Mouse (Mus musculus): ENCODE data around the gene Snx18.

Snx18 gene

DNA sequence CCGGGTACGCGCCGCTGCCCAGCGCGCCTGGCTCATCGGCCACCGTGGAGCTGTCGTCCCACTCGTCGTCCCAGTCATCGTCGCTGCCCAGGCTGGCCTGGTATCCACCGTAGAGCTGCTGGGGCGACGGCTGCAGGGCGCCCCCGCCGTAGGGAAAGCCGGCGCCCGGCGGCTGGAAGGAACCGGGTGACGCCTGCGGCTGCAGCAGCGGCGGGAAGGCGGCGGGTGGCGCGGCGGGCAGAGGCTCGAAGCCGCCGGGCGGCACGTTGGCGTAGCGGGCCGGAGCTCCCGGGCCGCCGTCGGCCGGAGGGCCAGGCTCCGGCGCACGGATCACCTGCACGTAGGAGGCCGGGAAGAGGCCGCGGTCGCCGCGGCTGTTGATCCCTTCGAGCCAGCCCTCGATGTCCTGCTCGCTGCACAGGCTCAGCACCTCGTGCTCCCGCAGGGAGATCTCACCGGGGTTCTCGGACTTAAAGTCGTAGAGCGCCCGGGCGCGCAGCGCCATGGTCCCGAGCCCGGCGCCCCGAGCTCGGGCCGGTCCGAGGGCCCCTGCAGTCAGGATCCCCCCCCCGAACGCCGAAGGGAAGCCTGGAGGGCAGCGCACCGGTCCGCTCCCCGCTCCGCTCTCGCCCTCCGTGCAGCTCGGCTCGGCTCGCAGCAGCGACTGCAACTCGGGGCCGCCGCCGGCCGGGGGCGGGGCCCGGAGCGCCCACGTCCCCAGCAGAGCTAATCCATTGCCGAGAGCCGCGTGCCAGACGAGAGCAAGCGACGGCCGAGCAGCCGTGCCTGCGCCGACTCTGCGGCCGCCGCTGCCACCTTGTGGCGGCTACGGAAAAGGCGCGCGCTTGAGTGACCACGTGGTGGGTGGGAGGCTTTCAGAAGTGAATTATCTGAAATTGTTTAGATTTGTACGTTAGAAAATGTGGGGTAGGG lies at the start of gene Snx18:
Gene Snx18, minus strand, starts transcription at position 674 of the 933 bp plus-strand sequence.
- DNase-seq, result peak; percentile 95 to 96

DNA sequence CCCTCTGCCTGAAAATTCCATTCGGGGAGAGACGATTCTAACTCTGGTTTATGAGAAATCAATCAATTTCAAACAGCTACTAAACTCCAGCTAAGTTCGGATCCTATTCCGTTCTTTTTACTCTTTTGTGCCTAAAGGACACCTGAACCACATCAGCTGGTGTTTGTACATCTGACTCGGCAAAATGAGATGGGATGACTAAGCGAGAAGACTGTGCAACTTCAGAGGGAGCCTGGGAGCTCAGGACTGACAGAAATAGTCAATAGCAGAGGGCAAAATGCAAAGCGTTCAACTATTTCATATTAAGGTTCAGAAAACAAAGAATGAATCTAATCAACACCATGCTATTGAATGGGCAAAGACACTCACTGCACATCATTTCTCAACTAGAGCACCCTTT lies 45.5 kb upstream of the Snx18 start:
- DNase-seq, result no peak

DNA sequence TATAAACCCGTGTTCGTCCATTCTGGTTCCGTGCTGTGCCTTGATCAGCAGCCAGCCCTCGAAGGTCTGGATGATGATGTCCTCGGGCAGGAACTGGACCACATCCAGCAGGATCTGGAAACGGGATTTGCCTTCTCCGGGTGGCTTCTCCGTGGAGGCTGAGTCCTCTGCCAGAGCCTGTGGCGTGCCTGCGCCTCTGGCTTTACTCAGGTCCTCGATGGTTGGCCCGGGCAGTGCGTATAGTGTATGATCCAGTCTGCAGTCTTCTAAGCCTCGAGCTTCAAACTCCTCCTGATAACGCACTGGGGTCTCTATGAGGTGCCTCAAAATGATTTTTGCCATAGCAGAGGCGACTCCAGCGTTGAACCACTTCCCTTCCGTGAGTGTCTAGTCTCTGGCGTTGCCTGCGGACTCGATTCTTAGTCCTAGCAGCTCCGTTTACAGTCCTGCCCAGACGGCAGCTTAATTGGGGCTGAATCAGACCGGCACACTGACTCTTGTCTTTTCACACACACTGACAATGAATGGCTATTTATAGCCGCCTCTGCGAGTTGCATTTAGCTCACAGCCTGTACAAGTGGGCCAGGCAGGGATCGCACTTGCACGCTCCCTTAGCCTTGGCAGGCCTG lies 44.9 kb upstream of the Snx18 start, which contains the start of gene Hspb3:
Gene Hspb3, minus strand, starts transcription at position 526 of the 629 bp plus-strand sequence.
- DNase-seq, result peak; percentile 97 to 98

DNA sequence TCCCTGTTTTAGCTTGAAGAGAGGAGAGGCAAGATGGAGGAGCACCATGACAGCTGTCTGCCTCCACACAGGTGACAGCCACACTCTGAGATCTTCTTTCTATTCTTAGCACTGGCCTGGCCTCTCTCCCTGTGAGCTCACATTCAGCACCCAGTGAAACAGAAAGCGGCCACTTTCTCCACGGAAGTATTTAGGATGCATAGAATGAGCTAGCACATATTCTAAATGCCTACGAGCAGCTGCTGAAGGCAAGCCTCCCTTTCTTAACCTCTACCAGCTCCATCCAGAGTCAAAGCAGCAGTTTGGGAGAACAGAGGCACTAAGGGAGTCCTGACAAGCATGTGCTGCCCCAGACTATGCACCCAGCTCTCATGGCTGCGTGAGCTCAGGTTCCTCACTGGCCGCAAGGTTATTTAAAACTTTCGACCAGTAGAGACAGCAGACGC lies 43.5 kb upstream of the Snx18 start:
- DNase-seq, result peak in 1 of 2 experiments; percentile 13

DNA sequence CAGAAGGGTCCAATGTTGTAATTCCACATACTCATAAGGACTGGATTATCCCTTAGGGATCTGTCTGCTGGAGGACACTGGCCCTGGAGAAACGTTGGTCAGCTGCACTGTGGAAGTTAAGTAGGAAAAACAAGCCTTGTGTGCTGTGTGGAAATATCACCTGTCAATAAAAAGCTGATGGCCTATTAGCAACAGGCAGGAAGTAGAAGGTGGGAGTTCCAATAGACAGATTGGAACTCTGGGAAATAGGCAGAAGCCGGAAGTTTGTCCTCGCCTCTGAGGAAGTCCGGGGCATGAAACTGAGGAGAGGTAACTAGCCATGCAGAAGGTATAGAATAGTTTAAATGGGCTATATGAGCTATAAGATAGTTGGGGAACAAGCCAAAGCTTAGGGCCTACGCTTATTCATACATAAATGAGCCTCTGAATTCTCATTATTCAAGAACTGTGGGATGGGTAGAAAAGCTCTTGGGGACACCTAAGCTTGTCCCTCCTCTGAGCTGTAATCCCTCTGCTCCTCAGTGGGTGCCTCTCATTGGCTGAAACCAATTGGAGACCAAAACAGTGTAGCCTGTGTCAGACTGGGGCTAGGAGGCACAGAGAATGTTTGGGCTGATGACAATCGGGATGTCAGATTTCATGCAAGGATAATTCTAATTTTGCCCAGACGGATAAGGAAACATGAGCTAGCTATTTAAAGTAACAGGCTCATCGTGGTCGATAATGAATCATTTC lies 42.4 kb upstream of the Snx18 start:
- DNase-seq, result no peak

DNA sequence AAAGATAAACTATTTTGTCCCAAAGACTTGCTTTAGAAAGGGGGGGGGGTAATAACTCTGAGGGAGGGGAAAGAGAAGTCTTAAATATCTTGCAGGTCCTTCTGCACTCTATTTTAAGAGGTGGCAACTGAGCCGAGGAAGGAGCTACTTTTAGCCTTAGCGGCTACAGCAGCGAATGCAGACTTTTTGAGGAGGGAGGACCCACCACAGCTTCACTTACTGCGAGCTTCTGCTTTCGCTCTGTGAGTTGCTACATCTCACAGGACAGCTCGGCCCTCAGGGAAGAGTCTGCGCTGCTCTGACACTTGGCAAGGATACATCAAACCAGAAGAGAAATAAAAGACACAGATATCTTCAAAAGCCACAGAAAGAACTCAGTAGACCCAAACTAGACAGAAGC lies 38.8 kb upstream of the Snx18 start:
- DNase-seq, result no peak

DNA sequence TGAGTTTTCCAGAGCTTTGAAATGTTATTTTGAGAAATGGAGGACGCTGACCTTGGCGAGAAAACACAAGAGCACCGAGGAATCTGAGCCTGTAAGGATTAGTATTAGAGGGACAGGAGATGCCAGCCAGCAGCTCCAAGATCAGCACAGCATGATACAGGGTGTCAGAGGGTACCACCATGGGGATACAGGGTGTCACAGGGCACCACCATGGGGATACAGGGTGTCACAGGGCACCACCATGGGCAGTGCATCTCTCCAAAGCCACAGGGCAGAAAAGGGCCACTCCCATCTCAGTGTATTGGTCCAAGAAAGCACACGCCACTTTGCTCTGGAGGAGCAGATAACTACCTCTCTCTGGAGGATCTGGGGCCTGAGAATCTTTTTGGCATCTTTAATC lies 38.3 kb upstream of the Snx18 start:
- no peak for DNase-seq

DNA sequence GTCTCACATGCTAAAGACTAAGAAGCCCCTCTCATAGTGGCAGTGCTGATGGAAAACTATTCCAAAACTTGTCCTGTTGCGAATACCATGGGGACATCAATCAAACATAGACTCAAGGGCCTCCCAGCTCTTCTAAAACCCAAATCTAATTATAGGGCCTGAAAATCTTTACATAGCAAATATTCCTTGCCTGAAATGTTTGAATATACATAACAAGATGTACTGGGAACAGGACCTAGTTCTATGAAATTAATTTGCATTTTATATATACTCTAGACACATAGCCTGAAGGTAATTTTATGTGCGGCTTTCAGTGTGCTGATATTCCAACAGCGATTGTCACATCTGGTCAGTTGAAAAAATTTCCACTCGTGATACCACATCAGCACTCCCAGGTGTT lies 37.1 kb upstream of the Snx18 start:
- DNase-seq, result no peak

DNA sequence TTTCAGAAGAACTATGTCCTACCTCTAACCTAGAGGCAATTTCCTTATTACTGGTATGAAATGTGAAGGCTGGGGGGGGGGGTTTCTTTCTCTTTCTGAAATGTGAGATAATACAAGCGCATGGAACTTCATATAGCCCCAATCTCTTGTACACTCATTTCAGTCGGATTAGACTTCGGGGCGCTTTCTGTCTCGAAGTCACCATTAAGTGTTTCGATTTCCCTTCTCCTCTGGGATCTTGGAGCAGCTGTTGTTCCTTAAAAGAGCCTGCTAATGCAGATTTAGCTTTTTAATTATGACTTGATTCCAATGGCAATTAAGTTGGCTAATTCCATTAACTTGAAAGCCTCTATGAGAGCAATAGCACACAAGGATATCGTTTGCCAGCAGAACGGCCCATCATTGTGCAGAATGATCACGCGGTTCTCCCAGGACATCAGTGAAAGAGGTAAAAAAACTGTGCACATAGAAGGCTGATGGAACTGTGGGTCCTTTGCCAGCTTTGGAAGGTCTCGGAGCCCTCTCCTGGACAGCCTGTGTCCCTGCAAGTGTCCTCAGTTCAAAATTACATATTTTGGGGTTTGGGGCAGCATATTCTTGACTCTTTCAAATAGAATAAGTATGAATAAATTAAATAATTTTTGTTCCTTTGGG lies 22.7 kb upstream of the Snx18 start:
- peak; percentile 35 to 59 for DNase-seq

DNA sequence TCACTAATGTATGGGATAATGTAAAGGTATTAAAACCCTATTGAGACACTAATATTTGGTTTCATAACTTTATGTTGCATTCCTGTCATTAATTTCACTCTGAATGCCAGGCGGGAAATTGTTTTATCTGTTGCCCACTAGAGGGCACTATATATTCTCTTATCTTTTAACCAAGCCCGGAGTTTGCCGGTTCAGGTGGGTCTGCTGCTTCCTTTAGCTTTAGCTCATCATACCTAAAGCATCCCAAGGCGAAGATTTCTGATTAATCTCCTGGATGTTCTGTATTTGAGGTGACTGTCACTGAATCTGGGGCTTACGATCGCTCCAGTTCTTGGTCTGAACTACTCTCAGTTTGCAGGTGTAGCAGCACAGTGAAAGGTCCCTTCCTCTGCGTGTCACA lies 20.6 kb upstream of the Snx18 start:
- peak; percentile 43 to 58 for DNase-seq

DNA sequence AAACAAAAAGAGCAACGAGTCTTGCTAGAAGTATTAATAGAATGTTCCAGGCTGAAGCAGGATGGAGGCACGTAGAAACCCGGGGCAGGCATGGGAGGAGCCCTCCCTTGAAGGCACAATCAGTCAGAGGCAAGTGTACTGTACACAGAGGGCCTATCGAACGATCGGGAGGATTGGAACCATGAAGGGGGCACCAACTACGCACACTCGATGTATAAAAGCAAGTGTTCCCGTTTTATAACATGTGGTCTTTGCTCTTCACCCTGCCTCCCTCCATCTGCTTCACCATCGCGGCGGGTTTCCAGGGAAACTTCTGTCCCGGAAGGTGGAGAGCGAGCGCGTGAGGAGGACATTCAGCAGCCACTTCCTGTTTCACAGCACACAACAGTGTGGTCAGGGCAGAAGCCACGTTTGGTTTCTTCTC lies 17.4 kb upstream of the Snx18 start:
- DNase-seq, result no peak

DNA sequence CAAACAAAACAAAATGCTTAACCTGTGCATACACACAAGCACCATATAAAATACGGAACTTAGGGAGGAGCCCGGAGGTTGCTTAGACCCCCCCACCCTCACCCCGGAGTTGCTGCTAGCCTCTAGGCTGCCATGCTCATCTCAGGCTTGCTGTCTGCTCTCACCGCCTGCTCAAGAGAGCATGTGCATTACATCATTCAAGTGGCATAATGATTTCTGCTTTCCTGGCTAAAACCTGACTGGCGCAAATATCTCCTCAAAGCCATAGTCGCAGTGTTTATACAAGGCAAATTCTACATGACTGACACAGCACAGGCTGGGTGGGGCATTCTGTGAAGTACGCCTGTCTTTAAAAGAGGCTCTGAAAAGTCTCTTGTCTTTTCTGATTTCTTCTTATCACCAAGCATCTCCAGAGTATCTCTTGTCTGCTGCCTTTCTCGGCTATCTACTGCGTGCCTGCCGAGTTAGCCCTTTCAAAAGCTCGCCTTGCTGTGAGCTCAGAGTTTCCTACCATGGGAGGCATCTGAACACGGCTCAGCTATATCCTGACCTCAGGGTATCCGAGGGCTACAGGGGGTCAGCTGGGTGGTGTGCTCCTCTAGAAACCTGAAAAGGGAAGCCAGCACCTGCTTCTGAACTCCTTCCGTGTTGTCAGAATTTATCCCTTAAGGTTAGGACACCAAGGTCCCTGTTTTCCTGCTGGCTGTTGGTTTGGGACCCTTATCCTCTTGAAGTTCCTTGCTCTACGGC lies 16.5 kb upstream of the Snx18 start:
- no peak for DNase-seq

DNA sequence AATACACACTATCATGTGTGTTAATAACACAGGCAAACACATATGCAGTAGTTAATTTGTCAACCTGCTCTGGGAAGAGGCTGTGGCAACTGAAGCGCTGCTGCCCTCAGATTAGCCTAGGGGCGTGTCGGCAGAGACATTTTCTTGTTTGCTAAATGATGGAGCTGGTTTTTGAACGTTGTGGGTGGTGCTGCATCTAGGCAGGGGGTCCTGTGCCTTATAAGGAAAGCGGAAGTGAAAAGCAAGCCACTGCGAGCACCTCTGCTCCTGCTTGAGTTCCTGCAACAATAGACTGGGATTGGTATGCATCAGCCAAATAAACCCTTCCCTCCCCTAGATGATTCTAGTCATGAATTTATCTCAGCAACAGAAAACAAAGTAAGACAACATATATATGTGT lies 14.1 kb upstream of the Snx18 start:
- no peak for DNase-seq

DNA sequence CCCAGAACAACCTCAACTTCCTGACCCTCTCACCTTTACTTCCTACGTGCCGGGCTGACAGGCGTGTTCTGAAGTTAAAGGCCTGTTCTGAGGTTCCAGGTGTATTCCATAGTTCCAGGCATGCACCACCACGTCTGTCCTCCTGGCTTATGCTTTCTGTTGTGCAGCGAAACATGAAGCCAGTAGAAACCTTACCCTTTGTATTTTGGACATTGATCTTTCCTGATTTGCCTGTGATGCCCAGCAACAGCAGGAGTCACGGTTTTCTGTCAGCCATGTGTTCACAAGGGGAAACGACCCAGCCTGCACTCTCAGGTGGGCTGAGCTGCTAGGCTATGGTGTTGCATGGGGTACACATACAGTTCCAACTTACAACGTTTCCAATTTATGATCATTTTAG lies 9.2 kb upstream of the Snx18 start:
- DNase-seq, result no peak

DNA sequence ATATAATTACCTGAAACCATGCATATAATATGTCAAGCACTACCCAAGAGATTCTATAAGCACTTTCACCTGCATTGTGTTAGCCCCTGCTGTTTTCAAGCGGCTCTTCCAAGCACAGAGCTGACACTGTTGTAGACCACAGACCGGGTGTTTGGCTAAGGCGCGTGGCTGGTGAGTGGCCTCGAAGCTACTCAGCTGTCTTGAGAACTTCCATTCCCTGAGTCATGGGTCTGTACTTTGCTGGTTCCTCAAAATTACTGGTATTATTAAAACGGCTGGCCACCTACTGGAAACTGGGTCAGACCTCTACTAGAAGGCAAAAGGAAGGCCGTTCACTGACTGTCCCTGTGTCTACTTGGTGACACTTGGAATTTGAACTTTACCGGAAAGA lies 4.5 kb upstream of the Snx18 start:
- DNase-seq, result no peak

DNA sequence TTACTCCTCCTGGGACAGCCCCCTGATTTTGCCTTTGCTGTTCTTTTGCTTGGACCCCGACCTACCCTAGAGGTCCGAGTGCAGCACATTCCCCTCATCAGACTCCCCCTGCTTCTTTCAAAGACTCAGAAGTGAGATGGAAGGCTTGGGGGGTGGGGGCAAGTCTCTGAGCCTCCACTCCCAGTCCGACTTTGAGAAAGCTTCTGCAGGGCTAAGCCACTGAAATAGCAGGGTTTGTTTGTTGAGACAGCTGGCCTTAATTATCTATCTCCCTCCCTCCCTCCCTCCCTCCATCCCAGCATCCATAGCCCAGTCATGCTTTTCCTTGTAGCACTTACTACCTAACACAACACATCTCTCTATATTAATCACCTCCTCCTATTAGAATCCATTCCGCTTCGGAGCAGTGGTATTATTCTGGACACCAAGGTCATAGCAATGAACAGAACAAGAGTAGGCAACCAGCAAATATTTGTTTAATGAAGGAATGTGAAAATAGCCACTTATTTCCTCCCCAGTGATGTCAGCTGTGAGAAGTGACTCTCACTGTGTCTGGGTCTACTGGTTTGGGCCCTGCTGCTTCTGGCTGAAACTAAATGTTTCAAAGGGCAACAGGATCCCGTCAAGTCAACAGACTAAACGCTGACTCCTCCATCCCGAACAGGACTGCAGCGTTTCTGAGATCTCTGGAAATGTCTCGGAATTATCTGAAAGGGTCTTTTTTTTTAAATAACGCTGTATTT lies 3.9 kb upstream of the Snx18 start:
- no peak for DNase-seq

DNA sequence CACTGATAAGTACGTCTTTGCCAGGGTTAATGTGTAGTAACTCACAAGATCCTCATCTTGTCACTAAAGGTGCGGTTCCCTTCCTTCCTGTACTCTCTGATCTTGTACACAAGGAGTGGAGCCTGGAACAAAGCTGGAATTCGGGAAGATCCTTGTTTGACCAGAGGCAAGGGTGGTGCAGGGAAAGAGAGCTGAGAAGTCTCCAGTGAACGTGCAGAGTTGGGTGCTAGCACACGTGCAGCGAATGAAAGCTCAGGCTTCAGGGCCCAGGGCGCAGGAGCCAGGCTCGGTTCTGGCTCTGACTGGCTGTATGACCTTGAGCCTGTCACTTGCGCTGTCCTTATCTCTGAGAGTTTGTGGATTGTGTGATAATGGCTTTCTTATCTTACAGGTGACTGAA lies 639 bp upstream of the Snx18 start:
- no peak for DNase-seq

DNA sequence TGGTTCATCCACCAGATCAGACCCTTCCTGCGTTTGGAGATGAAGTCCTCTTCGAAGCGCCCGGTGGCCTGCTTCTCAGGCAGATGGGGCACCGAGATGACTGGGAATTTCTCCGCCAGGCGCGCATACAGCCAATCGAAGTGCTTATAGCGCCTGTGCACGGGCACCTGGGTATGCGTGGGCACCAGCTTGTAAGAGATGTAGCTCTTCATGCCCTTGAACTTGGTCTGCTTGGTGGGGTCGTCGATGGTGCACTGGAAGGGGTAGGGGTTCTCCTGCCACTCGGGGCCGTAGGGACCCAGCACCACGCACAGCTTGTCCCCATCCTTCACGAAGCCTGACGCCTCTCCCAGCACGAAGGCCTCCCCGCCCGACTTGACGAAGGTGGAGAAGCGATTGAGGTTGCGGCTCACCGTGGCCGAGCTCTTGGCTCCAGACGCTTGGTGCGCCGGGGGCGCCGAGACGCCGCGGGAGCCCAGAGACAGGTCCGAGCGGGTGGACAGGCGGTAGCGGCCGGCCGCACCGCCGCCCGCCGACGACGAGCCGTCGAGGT lies 950 bp downstream of the Snx18 start:
- peak; percentile 56 to 61 for DNase-seq

DNA sequence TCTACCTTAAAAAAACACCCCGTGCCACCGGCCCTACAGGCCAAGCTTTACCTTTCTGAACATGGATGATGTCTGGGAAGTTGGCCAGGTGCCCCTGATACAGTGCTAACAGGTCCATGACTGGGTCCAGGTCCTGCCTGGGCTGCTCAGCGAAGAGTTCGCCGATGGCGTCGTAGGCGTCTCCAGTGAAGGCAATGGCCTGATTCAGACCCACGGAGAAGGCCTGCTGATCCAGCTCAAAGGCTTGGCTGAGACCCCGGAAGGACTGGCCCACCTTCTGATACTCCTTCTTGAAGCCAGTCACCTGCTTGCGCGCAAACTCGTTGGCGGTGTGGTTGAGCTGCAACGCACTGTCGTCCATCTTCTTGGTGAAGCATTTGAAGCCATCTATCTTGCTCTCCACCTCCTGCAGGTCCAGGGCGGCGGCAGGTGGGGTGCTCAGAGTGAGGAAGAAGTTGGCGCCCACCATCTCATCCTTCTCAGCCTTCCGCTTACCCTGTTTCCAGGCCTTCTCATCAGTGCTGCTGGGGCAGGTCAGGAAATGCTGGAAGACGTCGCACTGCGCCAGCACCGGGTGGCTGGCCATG lies 1.5 kb downstream of the Snx18 start:
- peak; percentile 59 to 64 for DNase-seq

DNA sequence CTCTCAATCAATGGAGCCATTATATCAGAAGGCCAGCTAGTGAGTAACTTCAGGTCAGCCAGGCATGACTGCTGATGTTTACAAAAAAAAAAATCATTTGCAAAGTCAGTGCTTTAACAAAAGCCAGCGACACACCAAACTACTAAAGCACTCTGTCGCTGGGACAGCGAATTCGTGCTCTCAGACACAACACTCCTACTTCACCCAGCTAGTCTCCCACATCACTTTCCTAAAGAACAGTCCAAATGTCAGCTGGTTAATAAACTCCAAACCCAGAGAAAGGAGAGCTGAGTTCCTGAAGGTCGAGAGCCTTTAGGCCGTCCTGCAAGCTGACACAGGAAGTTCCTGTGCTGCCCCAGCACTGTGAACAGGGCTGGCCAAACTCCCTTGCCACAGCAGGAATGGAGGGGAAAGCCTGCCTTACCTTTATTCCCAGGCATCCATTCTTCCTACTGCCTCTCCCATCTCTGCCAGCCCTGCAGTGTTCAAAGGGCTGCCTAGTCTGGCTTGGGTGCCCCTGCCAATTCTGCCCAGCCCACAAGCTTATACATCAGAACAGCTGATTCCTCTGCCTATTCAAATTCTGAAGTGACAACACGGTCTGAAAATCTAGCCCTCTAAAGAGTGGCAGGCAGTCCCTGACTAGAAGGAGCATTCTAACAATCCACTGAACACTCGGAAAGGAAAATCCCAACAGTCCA lies 2.2 kb downstream of the Snx18 start:
- no peak for DNase-seq
